8 mouse cellular contexts compared by ENCODE assay signal in the genomic region with DNA sequence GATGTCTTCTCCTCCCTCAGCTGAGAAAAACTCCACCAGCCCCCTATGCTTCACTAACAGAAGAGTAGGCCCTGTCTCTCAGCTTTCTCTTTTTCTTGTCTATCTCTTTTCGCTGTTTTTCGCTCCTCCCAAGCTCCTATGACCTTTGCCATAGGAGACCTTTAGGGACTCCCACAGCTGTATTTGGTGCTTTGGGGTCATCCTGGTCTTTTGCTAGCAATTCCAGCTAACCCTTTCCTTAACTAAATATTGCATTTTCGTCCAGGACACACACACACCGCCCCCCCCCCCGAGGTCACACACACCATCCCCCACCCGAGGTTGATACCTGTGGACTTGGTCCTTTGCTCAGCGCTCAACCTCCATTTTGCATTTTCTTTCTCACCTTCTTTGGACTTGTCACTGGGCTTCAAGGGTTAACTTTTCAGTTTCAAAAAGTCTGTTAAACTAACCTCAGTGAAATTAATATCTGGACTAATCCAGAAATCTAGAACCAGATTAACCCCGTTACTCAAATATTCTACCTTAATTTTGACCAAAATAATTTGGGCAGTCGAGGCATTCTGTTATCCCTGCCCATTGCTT. TPM values are rescaled to one million over a fixed set of nuclear protein-coding genes. Genes with fewer than 3 reads are reported as not detected.
A peak's percentile ranks its signal among the peaks of the same experiment; 100 is the strongest.
DNase-seq lines count a peak whose midpoint lies in the region; ATAC-seq and TF ChIP-seq lines count a peak whose summit lies in the region.

No protein-coding gene starts in this region.

- H3K9me3 ChIP-seq in kidney, embryonic 14.5 days (ENCODE audit: control insufficient read depth, low read length): no peaks in the 10 kb centered on the region
- no peaks in the 10 kb centered on the region for H3K9me3 ChIP-seq in hindbrain, embryonic 13.5 days
- no peaks in the 10 kb centered on the region for H3K9me3 ChIP-seq in midbrain, embryonic 13.5 days

- TF ChIP-seq POLR2A in bone marrow macrophage, adult 2 months (IDR thresholded peaks at IDR 0.05; ENCODE audit: borderline replicate concordance, low read depth, low read length): no peak

- peaks cover 22% of the 10 kb centered on the region for H3K4me1 ChIP-seq in kidney, embryonic 14.5 days (ENCODE audit: control insufficient read depth, insufficient read depth, low read length)
- H3K4me1 ChIP-seq in bone marrow macrophage, adult 2 months (ENCODE audit: control insufficient read depth, insufficient read depth, low read length): peaks cover 36% of the 10 kb centered on the region
- peaks cover 27% of the 10 kb centered on the region for H3K4me1 ChIP-seq in hindbrain, embryonic 13.5 days (replicated peaks)
- peaks cover 31% of the 10 kb centered on the region for H3K4me1 ChIP-seq in midbrain, embryonic 13.5 days (replicated peaks)

- peak overlapping the region; percentile 26; the same call in 1 of the 2 replicates for H3K27ac ChIP-seq in kidney, embryonic 14.5 days (ENCODE audit: low read depth, low read length)
- H3K27ac ChIP-seq in bone marrow macrophage, adult 2 months (ENCODE audit: insufficient read depth, low read depth, low read length): peak overlapping the region; percentile 96
- H3K27ac ChIP-seq in hindbrain, embryonic 13.5 days: peak overlapping the region; percentile 90
- peak overlapping the region; percentile 84 for H3K27ac ChIP-seq in midbrain, embryonic 13.5 days

- no peak for DNase-seq in kidney, postnatal 25 days
- DNase-seq in right cerebral cortex, adult 2 months (ENCODE audit: low spot score in 2 of 2): no peak
- DNase-seq in testis, postnatal 10 days (ENCODE audit: low spot score): no peak
- no peak for DNase-seq in urinary bladder, postnatal 36 days (ENCODE audit: low spot score in 2 of 2)

- peak overlapping the region; percentile 81 for H3K9ac ChIP-seq in kidney, embryonic 14.5 days (ENCODE audit: low read depth, low read length)
- peak overlapping the region; percentile 99 for H3K9ac ChIP-seq in hindbrain, embryonic 13.5 days
- peak overlapping the region; percentile 99 for H3K9ac ChIP-seq in midbrain, embryonic 13.5 days (replicated peaks)

- no peak for TF ChIP-seq CTCF in bone marrow macrophage, adult 2 months (IDR thresholded peaks at IDR 0.05; ENCODE audit: low read depth, low read length)

- H3K4me2 ChIP-seq in kidney, embryonic 14.5 days (replicated peaks; ENCODE audit: low read depth, low read length): peak overlapping the region; percentile 76
- H3K4me2 ChIP-seq in hindbrain, embryonic 13.5 days: peak overlapping the region; percentile 94
- H3K4me2 ChIP-seq in midbrain, embryonic 13.5 days (replicated peaks): peak overlapping the region; percentile 93

- no peaks in the 10 kb centered on the region for H3K27me3 ChIP-seq in kidney, embryonic 14.5 days (ENCODE audit: control insufficient read depth, insufficient read depth, low read length)
- no peaks in the 10 kb centered on the region for H3K27me3 ChIP-seq in hindbrain, embryonic 13.5 days
- no peaks in the 10 kb centered on the region for H3K27me3 ChIP-seq in midbrain, embryonic 13.5 days

- peak overlapping the region; percentile 78 for H3K4me3 ChIP-seq in kidney, embryonic 14.5 days (ENCODE audit: low read length)
- peak overlapping the region; percentile 74 for H3K4me3 ChIP-seq in bone marrow macrophage, adult 2 months (ENCODE audit: insufficient read depth, low read length)
- peak overlapping the region; percentile 91 for H3K4me3 ChIP-seq in hindbrain, embryonic 13.5 days
- peak overlapping the region; percentile 95 for H3K4me3 ChIP-seq in midbrain, embryonic 13.5 days (replicated peaks)

- 33% methylated on average over 9 of the region's 9 CpGs for WGBS in kidney, embryonic 14.5 days
- WGBS in hindbrain, embryonic 13.5 days: 39% methylated on average over 8 of the region's 9 CpGs
- WGBS in midbrain, embryonic 13.5 days: 37% methylated on average over 9 of the region's 9 CpGs

- H3K36me3 ChIP-seq in kidney, embryonic 14.5 days (ENCODE audit: control insufficient read depth, insufficient read depth, low read length): peaks cover 56% of the 10 kb centered on the region
- peaks cover 60% of the 10 kb centered on the region for H3K36me3 ChIP-seq in hindbrain, embryonic 13.5 days
- H3K36me3 ChIP-seq in midbrain, embryonic 13.5 days: peaks cover 57% of the 10 kb centered on the region

- no peak for ATAC-seq in kidney, embryonic 14.5 days (ENCODE audit: low FRiP score, low TSS enrichment)
- ATAC-seq in hindbrain, embryonic 13.5 days (ENCODE audit: low FRiP score): no peak
- no peak for ATAC-seq in midbrain, embryonic 13.5 days

RNA-seq across cellular contexts. Expression of a gene that starts 0.9 kb away (rescaled TPM):
- 607 TPM in 2 replicates for polyA plus RNA-seq in kidney, embryonic 14.5 days (2014; fragmentation: Nextera tagmentation; extraction: Ambion mirVana)
- polyA plus RNA-seq in bone marrow macrophage, adult 2 months (2012; ENCODE audit: insufficient read depth, insufficient read length, missing spikeins): 348 and 391 TPM in 2 replicates
- polyA plus RNA-seq in hindbrain, embryonic 13.5 days (2015; fragmentation: Nextera tagmentation; extraction: Ambion mirVana): 1,101 and 1,130 TPM in 2 replicates
- 1,112 and 1,165 TPM in 2 replicates for polyA plus RNA-seq in midbrain, embryonic 13.5 days (2015; fragmentation: Nextera tagmentation; extraction: Ambion mirVana)

RNA-seq across cellular contexts. Expression of a gene that starts 12.2 kb away (rescaled TPM):
- polyA plus RNA-seq in kidney, embryonic 14.5 days (2014; fragmentation: Nextera tagmentation; extraction: Ambion mirVana): 42.6 and 44.5 TPM in 2 replicates
- polyA plus RNA-seq in bone marrow macrophage, adult 2 months (2012; ENCODE audit: insufficient read depth, insufficient read length, missing spikeins): 53.5 and 74.8 TPM in 2 replicates
- polyA plus RNA-seq in hindbrain, embryonic 13.5 days (2015; fragmentation: Nextera tagmentation; extraction: Ambion mirVana): 81.2 and 85.0 TPM in 2 replicates
- polyA plus RNA-seq in midbrain, embryonic 13.5 days (2015; fragmentation: Nextera tagmentation; extraction: Ambion mirVana): 77.6 and 79.4 TPM in 2 replicates

RNA-seq across cellular contexts. Expression of a gene that starts 19.4 kb away (rescaled TPM):
- polyA plus RNA-seq in kidney, embryonic 14.5 days (2014; fragmentation: Nextera tagmentation; extraction: Ambion mirVana): 29.1 and 30.5 TPM in 2 replicates
- polyA plus RNA-seq in bone marrow macrophage, adult 2 months (2012; ENCODE audit: insufficient read depth, insufficient read length, missing spikeins): 26.8 and 30.4 TPM in 2 replicates
- 40.7 and 43.5 TPM in 2 replicates for polyA plus RNA-seq in hindbrain, embryonic 13.5 days (2015; fragmentation: Nextera tagmentation; extraction: Ambion mirVana)
- polyA plus RNA-seq in midbrain, embryonic 13.5 days (2015; fragmentation: Nextera tagmentation; extraction: Ambion mirVana): 44.0 and 49.1 TPM in 2 replicates

RNA-seq across cellular contexts. Expression of a gene that starts 37.6 kb away (rescaled TPM):
- polyA plus RNA-seq in kidney, embryonic 14.5 days (2014; fragmentation: Nextera tagmentation; extraction: Ambion mirVana): 68.6 and 115 TPM in 2 replicates
- polyA plus RNA-seq in bone marrow macrophage, adult 2 months (2012; ENCODE audit: insufficient read depth, insufficient read length, missing spikeins): 23.9 and 25.9 TPM in 2 replicates
- polyA plus RNA-seq in hindbrain, embryonic 13.5 days (2015; fragmentation: Nextera tagmentation; extraction: Ambion mirVana): 99.5 and 100 TPM in 2 replicates
- 105 and 111 TPM in 2 replicates for polyA plus RNA-seq in midbrain, embryonic 13.5 days (2015; fragmentation: Nextera tagmentation; extraction: Ambion mirVana)

RNA-seq across cellular contexts. Expression of a gene that starts 53.1 kb away (rescaled TPM):
- polyA plus RNA-seq in kidney, embryonic 14.5 days (2014; fragmentation: Nextera tagmentation; extraction: Ambion mirVana): 0.79 and 1.3 TPM in 2 replicates
- polyA plus RNA-seq in bone marrow macrophage, adult 2 months (2012; ENCODE audit: insufficient read depth, insufficient read length, missing spikeins): not detected in 2 replicates
- polyA plus RNA-seq in hindbrain, embryonic 13.5 days (2015; fragmentation: Nextera tagmentation; extraction: Ambion mirVana): 13.1 and 14.1 TPM in 2 replicates
- polyA plus RNA-seq in midbrain, embryonic 13.5 days (2015; fragmentation: Nextera tagmentation; extraction: Ambion mirVana): 9.9 and 11.9 TPM in 2 replicates

Comparison
In these comparisons a context has a peak if more than half of its experiments do, and no peak if none do; other contexts are left out.
1. H3K27ac ChIP-seq: peak in every context shown above with its lines; median percentile 96 in bone marrow macrophage, adult 2 months; 90 in hindbrain, embryonic 13.5 days; 84 in midbrain, embryonic 13.5 days; 26 in kidney, embryonic 14.5 days.